In the genomic region with DNA sequence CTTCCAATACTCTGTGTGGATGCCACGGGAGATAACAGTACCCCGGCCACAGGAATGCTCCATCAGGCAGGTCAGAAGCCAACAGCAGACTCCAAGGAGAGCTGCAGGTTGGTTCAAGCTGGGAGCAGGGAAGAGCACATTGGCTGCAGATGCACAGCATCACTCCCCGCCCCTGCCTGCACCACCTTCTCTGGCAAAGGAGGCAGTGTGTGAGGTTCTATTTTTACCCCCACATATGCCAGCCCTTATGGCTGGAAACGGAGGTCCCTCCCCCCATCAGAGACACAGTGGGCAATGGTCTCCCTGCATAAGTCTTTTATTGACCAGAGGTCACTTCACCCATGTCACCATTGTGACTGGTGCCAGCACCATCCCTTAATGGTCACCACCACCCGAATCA, we compare ENCODE assay signal across 18 mouse cellular contexts. TPM values are rescaled to one million over a fixed set of nuclear protein-coding genes. Genes with fewer than 3 reads are reported as not detected.
DNase-seq lines count a peak whose midpoint lies in the region; TF ChIP-seq lines count a peak whose summit lies in the region.
"Had no signal": no experiment of that assay in that cellular context is flagged by ENCODE, and none has a peak within 500 bp of the region (broad histone marks: within the 10 kb centered on the region; RNA-seq: fewer than 3 reads in every experiment).

No protein-coding gene starts in this region.

- H3K4me3 ChIP-seq in cerebellum, adult 2 months (replicated peaks; ENCODE audit: insufficient read depth, low read depth, low read length), result no peak overlapping the region
- H3K4me3 ChIP-seq: forebrain, embryonic 13.5 days; heart, embryonic 10.5 days; liver, embryonic 12.5 days; midbrain, embryonic 13.5 days had no signal

- H3K27ac ChIP-seq in cerebellum, adult 2 months (ENCODE audit: insufficient read depth, low read length), result no peak overlapping the region
- H3K27ac ChIP-seq: forebrain, embryonic 13.5 days; heart, embryonic 10.5 days; liver, embryonic 12.5 days; midbrain, embryonic 13.5 days had no signal

- 27% methylated on average over 5 of the region's 5 CpGs for WGBS in cerebellum, adult 2 months

- H3K4me1 ChIP-seq in cerebellum, adult 2 months (ENCODE audit: control insufficient read depth, insufficient read depth, low read length), result peaks cover 28% of the 10 kb centered on the region
- H3K4me1 ChIP-seq: forebrain, embryonic 13.5 days had no signal

- DNase-seq in left cerebral cortex, adult 18-20 months (ENCODE audit: low spot score in 2 of 2), result peak; percentile 66 to 81
- no peak for DNase-seq in left cerebral cortex, adult 11 months (ENCODE audit: low spot score)
- peak; percentile 64 to 80 for DNase-seq in cerebellum, adult 2 months
- peak; percentile 62 to 83 for DNase-seq in frontal cortex, adult 2 months (ENCODE audit: extremely low spot score in 1 of 2, low spot score in 1 of 2)
- DNase-seq in right cerebral cortex, postnatal 14 days, result peak; percentile 46
- DNase-seq in heart, adult 11 months, result no peak
- no peak for DNase-seq in MN1 (ENCODE audit: low spot score)
- DNase-seq: adrenal gland, postnatal 36 days; gastrocnemius, postnatal 10 days; heart, postnatal 4 days; lung, postnatal 10 days; spleen, adult 18-20 months; thymus, postnatal 4 days had no signal

- TF ChIP-seq CTCF in cerebellum, adult 2 months (IDR thresholded peaks at IDR 0.05; ENCODE audit: borderline replicate concordance, insufficient read depth, low read depth, low read length), result no peak

- TF ChIP-seq POLR2A in cerebellum, adult 2 months (IDR thresholded peaks at IDR 0.05; ENCODE audit: borderline replicate concordance, insufficient read depth, low read length), result no peak

- no peaks in the 10 kb centered on the region for H3K27me3 ChIP-seq in cerebellum, adult 2 months (ENCODE audit: control insufficient read depth, insufficient read depth, low read length)
- H3K27me3 ChIP-seq: forebrain, embryonic 13.5 days; liver, embryonic 12.5 days; midbrain, embryonic 13.5 days had no signal

RNA-seq across cellular contexts. Expression of a gene that starts 42.3 kb away (rescaled TPM):
- total RNA-seq in left cerebral cortex, adult 18-20 months (2021), result 100 to 1,000 TPM; 175 to 181 TPM
- polyA plus RNA-seq in cerebellum, adult 2 months (2012; rRNA removed), result 67.5 and 71.0 TPM in 2 replicates
- polyA plus RNA-seq in frontal cortex, adult 2 months (2012; rRNA removed), result 114 and 115 TPM in 2 replicates

RNA-seq across cellular contexts. Expression of a gene that starts 50.9 kb away (rescaled TPM):
- total RNA-seq in left cerebral cortex, adult 18-20 months (2021), result 10 to 100 TPM; 34.2 to 35.5 TPM
- 21.8 and 22.7 TPM in 2 replicates for polyA plus RNA-seq in cerebellum, adult 2 months (2012; rRNA removed)
- 19.5 and 19.9 TPM in 2 replicates for polyA plus RNA-seq in frontal cortex, adult 2 months (2012; rRNA removed)
- polyA plus RNA-seq: inflammation-experienced regulatory T-cells, adult 6 months had no signal

Comparison
In these comparisons a context has a peak if more than half of its experiments do, and no peak if none do; other contexts are left out.
1. DNase-seq: peak in left cerebral cortex, adult 18-20 months (2 of 2), cerebellum, adult 2 months (2 of 2), frontal cortex, adult 2 months (2 of 2) and right cerebral cortex, postnatal 14 days (single experiment); none in left cerebral cortex, adult 11 months (single experiment), heart, adult 11 months (single experiment) and MN1 (single experiment).